In the genomic region with DNA sequence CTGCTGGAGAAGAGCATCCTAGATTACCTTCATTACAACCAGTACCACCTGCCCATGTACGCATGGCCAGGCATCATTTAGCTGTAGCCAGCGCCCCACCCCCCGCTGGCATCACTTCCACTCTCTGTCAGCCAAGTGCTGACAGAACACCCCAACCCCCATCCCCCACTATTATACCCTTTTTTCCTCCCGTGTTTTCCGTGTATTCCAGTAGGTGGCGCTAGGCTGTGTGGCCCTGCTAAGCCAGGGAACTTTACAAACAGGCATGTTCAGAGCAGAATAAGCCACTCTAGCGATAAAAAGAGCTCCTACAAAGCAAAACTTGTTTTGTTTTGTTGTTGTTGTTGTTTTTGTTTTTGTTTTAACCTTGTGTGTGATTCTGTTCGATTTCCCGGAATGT, we compare ENCODE assay signal across 9 mouse cellular contexts. TPM values are rescaled to one million over a fixed set of nuclear protein-coding genes. Genes with fewer than 3 reads are reported as not detected.
DNase-seq lines count a peak whose midpoint lies in the region; TF ChIP-seq lines count a peak whose summit lies in the region.
"Had no signal": no experiment of that assay in that cellular context is flagged by ENCODE, and none has a peak within 500 bp of the region (broad histone marks: within the 10 kb centered on the region; RNA-seq: fewer than 3 reads in every experiment).

No protein-coding gene starts in this region.

- no peak overlapping the region for H3K27ac ChIP-seq in bone marrow, adult 2 months (ENCODE audit: control insufficient read depth, insufficient read depth, low read depth, low read length, poor library complexity)

- no peak overlapping the region for H3K4me3 ChIP-seq in bone marrow, adult 2 months (replicated peaks; ENCODE audit: control insufficient read depth, low read depth, low read length)

- TF ChIP-seq CTCF in bone marrow, adult 2 months (IDR thresholded peaks at IDR 0.05; ENCODE audit: control insufficient read depth, insufficient read depth, low read length) = peak; percentile 72

- no peak for TF ChIP-seq POLR2A in bone marrow, adult 2 months (IDR thresholded peaks at IDR 0.05; ENCODE audit: borderline replicate concordance, control insufficient read depth, low read depth, low read length)

- no peaks in the 10 kb centered on the region for H3K4me1 ChIP-seq in bone marrow, adult 2 months (ENCODE audit: control insufficient read depth, insufficient read depth, low read length)

- 7% methylated on average over 9 of the region's 9 CpGs for WGBS in bone marrow, adult 2 months

- peak; percentile 42 for DNase-seq in adrenal gland, postnatal 10 days
- no peak for DNase-seq in adrenal gland, adult 18-20 months (ENCODE audit: low spot score in 2 of 2)
- DNase-seq in 3T3-L1 (ENCODE audit: low read depth, low spot score) = peak; percentile 44
- DNase-seq in fibroblast of lung, adult 2 months (ENCODE audit: low read depth) = peak; percentile 10
- peak; percentile 37 for DNase-seq in layer of hippocampus, adult 9-11 months
- peak; percentile 58 for DNase-seq in naive thymus-derived CD4-positive, alpha-beta T cell, adult 2 months (ENCODE audit: low read depth)
- peak; percentile 32 for DNase-seq in thymus, postnatal 14 days

RNA-seq across cellular contexts. Expression of gene Insm1, which starts 7.0 kb away (rescaled TPM):
- 1 to 10 TPM; 5.7 to 6.1 TPM for total RNA-seq in adrenal gland, postnatal 10 days (2021)
- total RNA-seq in adrenal gland, adult 18-20 months (2021) = 1 to 10 TPM; 5.6 to 7.0 TPM
- not detected in 2 replicates for polyA plus RNA-seq in bone marrow, adult 2 months (2011; ENCODE audit: insufficient read depth, insufficient read length, low replicate concordance, missing spikeins)
- polyA plus RNA-seq: C2C12 had no signal

Comparison
In these comparisons a context has a peak if more than half of its experiments do, and no peak if none do; other contexts are left out.
1. DNase-seq: peak in adrenal gland, postnatal 10 days (single experiment), 3T3-L1 (single experiment), fibroblast of lung, adult 2 months (single experiment), layer of hippocampus, adult 9-11 months (single experiment), naive thymus-derived CD4-positive, alpha-beta T cell, adult 2 months (single experiment) and thymus, postnatal 14 days (single experiment); none in adrenal gland, adult 18-20 months (0 of 2).